Mouse (Mus musculus) CH12F3 (cell line): Measurements from ENCODE around the gene Pcsk6.

ENCODE experiments used
- in situ Hi-C: fragments of 300-500 bp; cut with MboI; formaldehyde crosslinking; loops from 2 replicates; pipeline ENCODE4 v1.14.3; 2020; ENCODE audit warnings: low sequenced_read_pairs

The Pcsk6 gene

DNA sequence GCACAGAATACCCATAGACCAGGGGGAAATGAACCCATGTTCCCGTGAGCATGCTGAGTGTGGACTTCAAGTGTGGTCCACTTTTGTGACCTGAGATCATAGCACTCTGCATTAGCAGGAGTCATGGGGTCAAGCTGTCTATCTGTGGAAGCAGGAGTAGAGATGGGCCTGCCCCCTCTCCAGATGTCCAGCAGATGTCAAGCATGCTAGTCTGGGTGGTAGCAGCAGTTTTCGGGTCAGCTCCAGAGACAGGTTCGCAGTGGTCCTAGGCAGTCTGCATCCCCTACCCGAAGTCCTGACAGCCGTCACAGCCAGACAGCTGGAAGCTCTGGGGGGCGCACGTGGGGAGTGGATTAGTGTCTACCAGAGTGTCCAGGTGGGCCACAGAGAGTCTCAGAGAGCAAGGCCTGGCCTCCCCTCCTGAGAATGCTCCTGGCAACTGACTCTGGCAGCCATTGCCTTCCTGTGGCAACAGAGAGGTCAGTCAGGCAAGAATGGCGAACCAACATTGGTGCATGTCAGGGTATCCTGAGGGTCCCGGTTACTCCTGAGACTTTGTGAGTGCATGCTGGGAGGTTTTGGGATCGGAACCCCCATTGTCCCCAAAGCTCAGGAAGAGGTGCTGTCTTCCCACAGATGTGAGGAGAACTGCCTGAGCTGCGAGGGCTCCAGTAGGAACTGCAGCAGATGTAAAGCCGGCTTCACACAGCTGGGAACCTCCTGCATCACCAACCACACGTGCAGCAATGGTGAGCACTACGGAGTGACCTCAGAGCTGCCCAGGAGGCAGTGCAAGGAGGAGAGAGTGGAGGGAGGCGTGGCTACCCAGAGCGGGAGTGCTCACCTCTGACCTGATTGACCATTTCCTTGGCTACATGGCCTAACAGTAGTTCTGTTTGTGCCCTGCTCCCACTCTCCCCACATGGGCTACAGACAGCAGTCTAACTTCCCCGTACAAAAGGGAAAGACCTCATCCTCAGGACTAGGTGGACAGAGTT, 185.7 kb downstream of the Pcsk6 start:
- in situ Hi-C loops: no loop called here

- in situ Hi-C loops: no loop called here
Measured at GRCm38 (mm10) chr7:66047975-66048374, 186.4 kb downstream of the Pcsk6 start.

GRCm38 (mm10) chr7:66048446-66049230, 187.1 kb downstream of the Pcsk6 start:
- in situ Hi-C loops: no loop called here

DNA sequence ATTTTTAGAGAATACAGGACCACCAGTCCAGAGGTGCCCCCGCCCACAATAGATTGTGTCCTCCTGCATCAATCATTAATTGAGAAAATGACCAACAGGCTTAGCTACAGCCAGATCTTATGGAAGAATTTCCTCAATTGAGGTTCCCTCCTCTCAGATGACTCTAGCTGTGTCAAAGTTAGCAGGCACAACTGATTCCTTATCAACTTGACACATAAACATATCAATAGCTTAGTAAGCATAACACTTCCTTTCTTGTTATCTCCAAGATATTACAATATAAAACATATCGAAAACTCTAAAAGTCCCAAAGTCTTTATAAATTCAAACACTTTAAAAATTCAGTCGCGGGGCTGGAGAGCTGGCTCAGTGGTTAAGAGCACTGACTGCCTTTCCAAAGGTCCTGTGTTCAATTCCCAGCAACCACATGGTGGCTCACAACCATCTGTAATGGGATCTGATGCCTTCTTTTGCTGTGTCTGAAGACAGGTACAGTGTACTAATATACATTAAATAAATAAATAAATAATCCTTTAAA, 192.5 kb downstream of the Pcsk6 start:
- in situ Hi-C loops: loop anchor here (10.0 kb wide), 1 partner anchor 349 kb away; no protein-coding TSS in a partner anchor

GRCm38 (mm10) chr7:66055356-66055755, 193.8 kb downstream of the Pcsk6 start:
- in situ Hi-C loops: loop anchor here (10.0 kb wide), 1 partner anchor 351 kb away; no protein-coding TSS in a partner anchor

GRCm38 (mm10) chr7:66058703-66059102, 197.2 kb downstream of the Pcsk6 start, which contains the start of gene Snrpa1:
TSS of gene Snrpa1 (plus strand) at chr7:66059003.
- in situ Hi-C loops: loop anchor here (10.0 kb wide), 1 partner anchor 354 kb away; no protein-coding TSS in a partner anchor

DNA sequence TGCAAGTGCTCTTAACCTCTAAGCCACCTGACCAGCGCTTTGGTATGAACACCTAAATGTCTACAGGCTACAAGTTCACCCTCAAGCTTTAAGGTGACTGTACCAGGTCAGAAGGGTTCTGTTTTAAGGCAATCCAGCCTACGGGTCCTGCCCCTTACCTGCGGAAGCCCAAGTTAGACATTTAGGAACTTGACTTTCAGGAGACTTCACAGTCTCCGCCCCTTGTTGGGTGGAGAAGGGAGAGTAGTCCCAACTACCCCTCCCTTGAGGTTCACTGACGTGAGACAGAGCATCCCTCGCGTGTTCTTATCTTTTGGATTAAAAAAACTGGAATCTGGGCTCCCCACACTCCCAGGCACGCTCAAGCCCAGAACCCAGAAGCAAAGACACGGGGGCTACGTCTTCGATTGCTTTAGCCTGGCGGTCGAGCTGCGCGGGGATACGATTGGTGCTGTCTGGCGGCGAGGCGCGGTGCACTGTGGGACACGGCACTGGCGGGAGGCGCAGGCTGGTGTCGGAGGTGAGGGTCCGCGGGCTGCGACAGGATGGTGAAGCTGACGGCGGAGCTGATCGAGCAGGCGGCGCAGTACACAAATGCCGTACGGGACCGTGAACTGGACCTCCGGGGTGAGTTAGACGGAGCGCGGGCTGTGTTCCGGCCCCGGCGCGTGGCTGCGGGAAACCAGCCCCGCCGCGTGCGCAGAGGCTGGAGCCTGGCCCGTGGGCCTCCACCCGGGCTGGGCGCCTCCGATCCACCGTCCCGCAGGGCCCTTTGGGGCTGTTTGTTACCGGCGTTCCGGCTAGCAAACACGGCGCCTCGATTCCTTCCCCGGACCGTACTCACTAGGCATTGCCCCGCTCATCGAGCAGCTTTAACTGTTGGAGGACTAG, 198.8 kb downstream of the Pcsk6 start:
- in situ Hi-C loops: no loop called here

- in situ Hi-C loops: no loop called here
Measured at GRCm38 (mm10) chr7:66061057-66061456, 199.5 kb downstream of the Pcsk6 start.

GRCm38 (mm10) chr7:66076411-66076810, 214.9 kb downstream of the Pcsk6 start:
- in situ Hi-C loops: no loop called here

DNA sequence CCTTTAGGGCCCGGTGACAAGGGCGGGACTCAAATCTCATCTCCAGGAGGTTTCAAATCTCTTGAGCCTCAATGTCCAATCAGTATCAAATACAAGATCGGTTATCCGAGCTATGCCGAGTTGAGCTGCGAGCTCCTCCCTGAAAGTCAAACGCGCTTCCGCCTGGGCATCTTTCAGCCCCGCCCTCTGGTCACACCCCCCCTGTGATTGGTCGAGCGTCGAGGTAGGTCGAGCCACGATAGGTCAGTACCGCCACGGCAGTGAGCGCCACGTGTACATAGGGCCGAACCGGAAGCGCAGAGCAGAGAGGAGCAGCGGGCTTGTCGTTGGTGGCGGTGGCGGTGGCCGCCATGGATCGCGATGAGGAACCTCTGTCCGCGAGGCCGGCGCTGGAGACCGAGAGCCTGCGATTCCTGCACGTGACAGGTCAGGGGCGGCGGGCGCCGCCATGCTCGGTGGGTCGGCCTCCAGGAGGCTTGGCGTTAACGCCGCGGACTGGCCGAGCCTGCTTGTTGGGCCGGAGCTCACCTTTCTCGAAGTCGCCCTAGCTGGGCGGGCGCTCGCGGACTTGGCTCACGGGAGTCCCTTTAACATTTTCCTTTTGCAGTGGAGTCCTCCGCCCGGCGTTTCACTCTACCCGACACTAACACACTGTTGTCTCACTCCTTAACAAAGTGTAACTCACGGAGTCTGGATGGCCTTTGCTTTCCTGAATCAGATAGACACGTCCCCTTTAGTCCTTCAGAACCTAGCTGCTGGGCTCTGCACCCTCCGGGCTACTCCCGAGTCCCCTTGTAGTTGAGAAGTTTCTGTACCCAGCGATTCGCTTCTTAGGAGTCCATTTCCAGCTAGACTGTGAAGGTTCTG, 218.1 kb downstream of the Pcsk6 start, which contains the start of gene Selenos:
Gene Selenos, plus strand, starts transcription at position 286 of the 867 bp plus-strand sequence.
- in situ Hi-C loops: no loop called here

DNA sequence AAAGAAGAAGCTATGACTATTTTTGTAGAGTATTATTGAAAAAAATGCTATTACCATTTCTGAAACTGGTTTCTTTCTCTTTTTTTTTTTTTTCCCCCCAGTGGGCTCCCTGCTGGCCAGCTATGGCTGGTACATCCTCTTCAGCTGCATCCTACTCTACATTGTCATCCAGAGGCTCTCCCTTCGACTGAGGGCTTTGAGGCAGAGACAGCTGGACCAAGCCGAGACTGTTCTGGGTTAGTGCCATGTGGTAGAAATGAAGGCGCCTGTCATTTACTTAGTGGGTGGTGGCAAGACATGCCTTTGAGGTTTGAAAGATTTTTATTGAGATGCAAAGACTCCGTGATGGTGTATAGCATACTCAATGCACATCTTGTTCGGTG, 218.7 kb downstream of the Pcsk6 start:
- in situ Hi-C loops: no loop called here

DNA sequence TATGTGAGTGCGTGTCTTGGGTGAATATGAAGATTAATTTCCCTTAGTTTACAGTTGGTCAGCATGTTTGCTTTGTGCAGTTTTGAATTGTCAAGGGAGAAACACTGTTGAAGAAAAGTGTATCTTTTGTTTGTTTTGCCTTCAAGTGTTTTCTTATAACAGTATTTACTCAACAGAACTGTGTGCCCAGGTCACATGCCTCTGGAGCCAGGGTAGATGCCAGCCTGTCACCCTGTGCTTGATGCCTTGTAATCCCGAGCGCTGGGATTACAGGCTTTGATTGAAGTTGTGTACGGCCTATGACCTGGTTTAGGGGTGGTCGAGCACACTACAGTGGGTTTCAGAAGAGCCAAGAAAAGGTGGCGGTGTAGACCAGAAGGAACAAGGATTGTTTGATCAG, 222.2 kb downstream of the Pcsk6 start:
- in situ Hi-C loops: no loop called here

GRCm38 (mm10) chr7:66084546-66084945, 223.0 kb downstream of the Pcsk6 start:
- in situ Hi-C loops: no loop called here

DNA sequence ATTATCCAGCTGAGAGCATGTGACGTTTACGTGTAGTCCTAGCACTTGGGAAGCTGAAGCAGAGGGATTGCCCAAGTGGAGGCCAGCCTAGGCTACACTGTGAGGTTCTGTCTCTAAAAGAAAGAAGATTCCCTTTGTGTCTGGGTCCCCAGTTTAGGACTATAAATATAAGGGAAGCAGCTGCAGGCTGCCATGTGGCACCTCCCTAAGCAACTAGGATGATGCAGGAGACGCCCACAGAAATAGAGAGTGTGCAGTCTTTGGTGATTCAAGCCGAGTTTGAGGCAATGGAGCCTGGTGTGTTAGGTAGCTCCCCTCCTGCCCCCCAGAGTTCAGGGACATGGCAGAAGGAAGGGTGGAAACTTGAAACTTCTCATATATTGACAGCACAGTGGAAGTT, 226.1 kb downstream of the Pcsk6 start:
- in situ Hi-C loops: no loop called here

GRCm38 (mm10) chr7:66088077-66088476, 226.5 kb downstream of the Pcsk6 start:
- in situ Hi-C loops: no loop called here

DNA sequence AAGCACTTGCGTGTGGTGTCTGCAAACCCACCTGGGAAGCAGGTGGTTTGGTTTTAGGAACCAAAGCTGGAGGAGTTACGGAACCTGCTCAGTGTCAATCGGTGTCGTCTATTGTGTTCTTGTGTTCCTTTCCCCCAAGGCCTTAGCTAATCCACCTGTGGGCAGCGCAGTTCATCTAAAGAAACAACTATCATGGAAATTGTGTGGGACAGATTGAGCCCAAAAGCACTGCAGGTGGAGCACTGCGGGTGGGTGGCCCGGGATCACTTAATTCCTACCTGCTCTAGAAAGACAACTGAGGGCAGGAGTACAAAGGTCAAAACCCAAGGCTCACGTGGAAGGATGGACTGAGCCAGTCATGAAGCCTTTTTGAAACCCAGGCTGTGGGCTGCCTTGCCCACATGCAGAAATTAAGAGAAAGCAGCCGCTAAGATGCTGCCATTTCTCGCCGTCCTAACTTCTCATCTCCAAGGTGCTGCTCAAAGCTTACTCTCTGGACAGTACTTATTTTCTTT, 229.2 kb downstream of the Pcsk6 start:
- in situ Hi-C loops: no loop called here

DNA sequence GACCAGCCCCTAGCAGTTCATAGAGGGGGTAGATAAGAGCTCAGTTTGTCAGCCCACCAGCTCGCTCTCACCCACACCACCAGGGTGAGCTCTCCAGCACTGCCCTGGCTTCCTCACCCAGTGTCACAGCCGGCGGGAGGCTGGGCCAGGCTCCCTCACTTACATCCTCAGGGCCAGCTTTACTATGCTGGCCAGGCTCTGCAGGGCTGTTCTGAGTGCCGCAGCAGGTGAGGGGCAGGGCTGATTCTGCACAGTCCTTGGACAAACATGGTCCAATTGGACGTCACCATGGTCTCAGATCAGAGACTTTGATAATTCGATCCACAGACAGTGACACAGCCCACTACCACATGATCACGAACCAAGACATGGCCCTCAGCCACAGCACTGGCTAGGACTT, 230.0 kb downstream of the Pcsk6 start:
- in situ Hi-C loops: no loop called here

DNA sequence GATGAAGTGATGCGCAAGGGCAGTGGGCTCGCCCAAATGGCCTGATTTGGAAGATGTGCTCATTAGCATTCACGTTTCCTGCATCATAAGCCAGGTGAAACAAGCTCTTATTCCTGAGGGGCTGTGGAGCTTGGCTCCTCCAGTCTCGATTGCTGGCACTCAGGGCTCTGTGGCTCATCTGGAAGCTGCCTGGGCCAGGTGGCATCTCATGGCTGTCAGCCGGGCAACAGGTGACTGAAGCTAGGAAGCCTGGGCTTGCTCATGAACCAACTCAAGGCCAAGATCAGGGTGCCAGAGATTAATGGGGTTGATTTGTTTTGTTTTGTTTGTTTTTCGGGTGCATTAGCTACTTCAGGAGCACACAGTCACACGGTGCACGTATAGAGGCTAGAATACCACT, 231.1 kb downstream of the Pcsk6 start:
- in situ Hi-C loops: no loop called here

DNA sequence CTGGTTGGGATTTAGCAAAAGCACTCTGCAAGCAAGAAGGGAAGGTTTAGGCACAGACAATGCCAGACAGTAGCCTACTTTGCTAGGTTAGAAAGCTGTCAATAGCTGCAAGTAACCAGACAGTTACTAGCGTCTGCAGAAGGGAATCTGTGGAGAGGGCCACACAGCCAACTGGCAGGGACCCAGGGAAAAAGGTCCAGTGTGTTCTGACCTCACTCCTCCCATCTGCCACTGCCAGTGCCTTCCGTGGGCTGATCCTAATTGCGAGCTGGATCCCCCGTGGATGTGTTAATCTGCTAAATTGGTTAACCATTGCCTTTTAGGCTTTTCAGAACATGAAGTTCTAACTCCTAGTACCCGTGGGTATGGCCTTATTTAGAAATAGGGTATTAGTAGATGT, 232.6 kb downstream of the Pcsk6 start:
- in situ Hi-C loops: no loop called here
